Mouse (Mus musculus) CH12F3 (cell line): ENCODE data around the gene Trpm3.

Source experiments
- in situ Hi-C: fragments of 300-500 bp; cut with MboI; formaldehyde crosslinking; loops from 2 replicates; pipeline ENCODE4 v1.14.3; 2020; ENCODE audit warnings: low sequenced_read_pairs

The Trpm3 gene

DNA sequence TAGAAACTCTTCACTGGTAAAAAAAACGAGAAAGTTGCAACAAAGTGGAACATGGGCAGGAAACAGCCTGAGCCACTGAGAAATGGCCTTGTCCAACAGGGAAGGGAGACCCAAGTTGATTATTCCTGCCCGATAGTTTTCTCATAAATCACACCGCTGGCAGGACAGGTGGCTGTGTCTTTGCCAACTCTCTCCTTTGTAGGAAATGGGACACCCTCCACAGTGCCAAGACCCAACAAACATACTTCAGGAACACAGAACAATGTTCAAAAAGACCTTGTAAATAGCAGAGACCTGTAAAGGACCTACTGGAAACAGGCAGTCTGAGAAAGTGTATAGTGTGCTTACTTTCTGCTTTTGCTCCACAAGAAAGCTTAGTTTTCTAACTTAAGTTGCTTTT lies 490.0 kb downstream of the Trpm3 start:
- in situ Hi-C loops = no loop called here

DNA sequence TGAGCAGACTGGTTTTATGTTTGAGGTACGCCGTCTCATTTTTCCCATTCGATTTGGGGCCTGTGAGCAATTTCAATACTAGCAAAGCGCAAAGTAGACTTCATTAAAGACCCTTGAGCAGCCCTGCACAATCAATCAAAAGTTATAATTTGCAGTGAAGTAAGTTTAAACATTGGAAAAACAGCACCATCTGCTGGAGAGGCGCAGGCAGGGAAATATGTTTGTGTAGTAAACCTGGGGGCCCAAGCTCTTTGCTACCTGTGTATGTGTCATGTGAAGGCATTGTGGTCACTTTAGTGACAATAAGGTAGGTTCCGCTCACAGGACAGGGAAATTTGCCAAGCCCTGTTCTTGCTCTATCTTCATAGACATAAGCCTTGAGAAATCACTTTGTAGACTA lies 492.5 kb downstream of the Trpm3 start:
- in situ Hi-C loops = no loop called here

GRCm38 (mm10) chr19:22635635-22636034 lies 496.8 kb downstream of the Trpm3 start:
- in situ Hi-C loops = no loop called here

DNA sequence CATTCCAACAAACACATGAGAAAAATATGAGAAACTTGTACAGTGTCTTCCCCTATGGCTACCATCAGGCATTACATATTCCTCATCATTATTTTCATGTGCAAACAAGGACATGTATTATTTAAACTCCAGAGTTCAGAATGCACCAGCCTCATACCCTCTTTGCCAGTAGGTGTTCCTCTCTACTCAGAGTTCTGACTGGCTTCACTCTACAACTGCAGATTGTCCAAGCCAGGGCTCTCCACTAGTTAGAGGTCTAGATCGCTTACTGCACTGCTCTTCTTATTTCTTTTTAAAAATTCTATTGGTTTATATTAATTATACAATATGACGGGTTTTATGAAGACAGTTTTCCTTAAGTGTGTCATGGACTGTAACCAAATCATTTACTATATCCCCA lies 498.9 kb downstream of the Trpm3 start:
- in situ Hi-C loops = no loop called here

- in situ Hi-C loops = no loop called here
These were observed 499.6 kb downstream of the Trpm3 start for GRCm38 (mm10) chr19:22638394-22638954.

DNA sequence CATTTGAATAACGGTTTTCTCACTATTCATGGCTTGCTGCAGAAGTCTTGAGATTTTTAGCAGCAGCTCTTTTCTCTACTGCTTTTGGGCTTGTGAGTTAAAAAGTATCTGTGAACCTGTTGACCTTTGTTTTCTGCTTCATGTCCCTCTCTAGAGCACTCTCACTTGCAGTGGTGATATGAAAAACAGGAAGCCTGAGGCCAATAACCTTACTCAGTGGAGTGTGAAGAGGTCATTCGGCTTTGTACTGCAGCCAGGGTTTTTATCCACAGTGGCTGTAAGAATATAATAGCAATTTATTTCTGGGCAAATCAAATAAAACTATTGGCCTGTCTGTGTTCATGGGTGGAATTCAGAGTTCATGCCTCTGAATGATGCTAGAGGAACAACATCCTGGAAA lies 503.3 kb downstream of the Trpm3 start:
- in situ Hi-C loops = no loop called here

DNA sequence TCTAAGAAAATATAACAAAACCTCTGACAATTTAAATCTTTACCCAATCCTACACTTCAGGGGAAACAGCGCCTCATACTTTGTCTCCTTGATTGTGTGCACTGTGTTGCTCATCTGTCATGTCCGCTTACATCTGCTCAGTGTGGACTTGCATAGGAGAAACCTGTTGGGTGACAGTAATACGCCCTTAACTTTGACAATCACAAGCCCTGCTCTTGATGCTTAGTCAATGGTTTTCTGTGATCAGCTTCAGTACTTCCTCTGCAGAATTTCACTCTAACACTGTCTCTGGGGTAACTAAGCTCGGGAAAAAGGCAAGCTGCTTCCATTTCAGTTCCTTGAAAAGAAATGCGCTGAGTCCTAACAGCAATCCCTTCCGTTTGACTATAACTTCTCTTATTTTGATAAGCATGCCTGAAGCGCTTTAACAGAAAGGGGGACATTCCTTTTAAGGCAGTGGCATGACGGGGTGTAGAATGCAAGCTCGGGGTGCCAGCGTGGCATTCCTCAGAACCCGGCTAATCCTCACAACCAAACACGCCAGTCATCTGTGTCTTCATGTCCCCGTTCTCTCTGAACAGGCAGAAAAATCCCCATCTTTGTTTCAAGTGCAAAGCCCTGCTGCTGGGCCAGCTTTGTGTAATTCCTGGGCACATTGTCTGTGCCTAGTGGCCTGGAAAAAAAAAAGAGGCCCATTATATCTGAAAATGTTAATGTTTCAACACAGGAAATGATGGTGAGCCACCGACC lies 517.8 kb downstream of the Trpm3 start:
- in situ Hi-C loops = no loop called here

- in situ Hi-C loops = no loop called here
These were observed 518.4 kb downstream of the Trpm3 start for GRCm38 (mm10) chr19:22657251-22657650.

- in situ Hi-C loops = no loop called here
These were observed 526.6 kb downstream of the Trpm3 start for GRCm38 (mm10) chr19:22665401-22665800.

DNA sequence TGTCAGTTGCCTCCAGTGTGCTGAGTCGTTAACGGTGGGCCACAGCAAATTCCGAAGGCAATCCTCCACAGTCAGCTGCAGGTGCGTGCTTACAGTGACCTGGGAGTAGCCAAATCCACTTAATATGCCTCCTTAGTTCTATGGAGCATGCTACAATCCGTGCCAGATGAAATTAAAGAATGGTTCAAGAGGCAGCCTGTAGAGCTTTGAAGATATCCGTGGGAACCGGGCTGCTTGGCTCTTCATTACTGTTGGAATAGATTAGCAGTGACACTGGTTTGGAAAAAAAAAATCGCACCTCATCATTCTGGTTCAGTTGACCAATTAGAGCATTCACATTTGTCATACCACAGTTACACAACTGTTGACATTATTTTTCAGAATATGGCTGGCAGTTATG lies 531.4 kb downstream of the Trpm3 start:
- in situ Hi-C loops = no loop called here

- in situ Hi-C loops = no loop called here
These were observed 534.0 kb downstream of the Trpm3 start for GRCm38 (mm10) chr19:22672892-22673291.

- in situ Hi-C loops = no loop called here
These were observed 537.4 kb downstream of the Trpm3 start for GRCm38 (mm10) chr19:22676206-22676605.

GRCm38 (mm10) chr19:22682238-22682637 lies 543.4 kb downstream of the Trpm3 start:
- in situ Hi-C loops = no loop called here

DNA sequence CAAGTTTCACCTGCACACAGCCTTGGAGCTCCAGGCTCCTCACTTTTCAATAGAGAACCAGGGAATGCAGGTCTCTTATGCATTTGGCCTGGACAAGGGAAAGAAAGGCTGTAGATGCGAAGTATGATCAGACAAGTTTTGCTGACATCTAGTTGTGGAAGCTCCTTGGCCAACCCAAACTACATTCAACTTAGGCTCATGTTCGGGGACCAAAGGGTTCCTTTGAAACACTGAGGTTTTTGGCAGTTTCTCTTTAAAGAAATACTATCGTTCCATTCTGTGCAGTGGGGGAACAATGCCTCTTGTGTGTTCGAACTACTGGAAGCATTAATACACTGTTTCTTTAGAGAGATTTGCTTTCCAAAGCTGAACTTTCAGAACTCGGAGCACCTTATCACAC lies 553.1 kb downstream of the Trpm3 start:
- in situ Hi-C loops = no loop called here

DNA sequence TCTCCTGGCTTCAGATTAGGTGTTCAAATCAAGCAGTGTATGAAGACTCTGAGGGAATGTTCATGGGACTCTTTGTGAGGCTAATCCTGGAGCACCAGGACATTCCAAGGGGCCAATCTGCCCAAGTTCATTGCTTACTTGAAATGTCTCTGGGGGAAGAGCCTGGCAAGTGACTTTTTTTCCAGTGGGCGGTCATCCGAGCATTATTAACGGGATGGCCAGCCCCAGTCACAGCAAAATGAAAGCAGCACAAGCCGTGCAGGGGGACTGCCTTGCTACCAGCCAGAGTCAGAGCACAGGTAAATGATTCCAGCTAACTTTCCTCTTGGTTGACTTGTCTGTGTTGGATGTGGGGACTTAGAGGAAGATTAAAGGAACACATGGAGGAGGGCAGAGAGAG lies 553.7 kb downstream of the Trpm3 start:
- in situ Hi-C loops = no loop called here

GRCm38 (mm10) chr19:22692956-22693355 lies 554.1 kb downstream of the Trpm3 start:
- in situ Hi-C loops = no loop called here

DNA sequence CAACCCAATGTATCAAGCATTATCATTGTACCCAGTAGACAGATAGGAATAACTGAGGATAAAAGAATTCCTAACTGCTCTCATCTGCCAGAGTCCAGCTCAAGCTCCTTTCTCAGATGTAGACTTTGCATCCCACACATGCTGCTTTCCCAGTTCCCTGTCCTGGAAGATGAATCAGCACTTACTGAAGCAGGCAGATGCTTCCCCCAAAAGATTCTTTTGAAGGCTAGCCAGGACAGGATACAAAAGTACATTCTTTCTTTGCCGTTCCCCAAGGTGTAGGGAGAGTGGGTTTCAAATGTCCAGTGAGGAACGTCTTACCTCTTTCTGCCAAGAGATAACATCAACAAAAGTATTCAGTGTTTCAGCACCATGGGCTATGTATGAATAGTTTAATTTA lies 556.6 kb downstream of the Trpm3 start:
- in situ Hi-C loops = no loop called here

GRCm38 (mm10) chr19:22698737-22699136 lies 559.9 kb downstream of the Trpm3 start:
- in situ Hi-C loops = no loop called here

DNA sequence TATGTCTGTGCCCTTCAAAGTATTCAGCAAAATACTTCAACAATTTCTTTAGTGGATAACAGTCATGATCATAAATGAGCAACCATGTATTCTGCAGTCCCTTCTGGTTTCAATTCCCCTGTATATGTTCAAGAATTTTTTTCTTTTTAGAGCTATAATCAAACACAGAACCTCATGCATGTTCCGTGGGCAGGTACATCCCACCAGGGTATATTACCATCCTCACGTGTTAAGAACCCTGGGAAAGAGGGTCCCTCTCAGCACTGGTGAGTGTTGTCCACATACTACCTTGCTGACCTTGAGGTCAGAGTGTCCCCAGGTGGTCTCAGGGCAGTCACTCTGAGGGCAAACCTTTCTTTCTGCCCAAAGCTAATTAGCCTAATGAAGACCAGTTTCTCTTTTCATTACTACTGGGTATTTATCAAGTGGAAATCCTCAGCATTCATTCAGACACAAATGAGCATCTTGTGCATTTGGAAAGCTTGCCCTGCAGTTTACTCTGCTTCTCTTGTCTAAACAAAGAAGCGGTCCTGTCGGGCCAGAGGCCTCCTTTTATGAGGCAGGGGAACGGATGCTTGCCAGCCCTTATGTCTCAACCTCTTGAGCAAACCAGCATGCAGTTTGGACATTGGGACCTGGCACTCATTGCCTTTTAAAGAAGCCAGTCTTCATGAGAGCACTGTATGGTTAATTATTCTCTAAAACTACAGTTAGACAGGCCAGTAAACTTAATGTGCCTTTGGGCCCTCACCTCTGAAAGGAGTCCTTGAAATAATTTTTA lies 562.2 kb downstream of the Trpm3 start:
- in situ Hi-C loops = no loop called here

GRCm38 (mm10) chr19:22703876-22704275 lies 565.0 kb downstream of the Trpm3 start:
- in situ Hi-C loops = no loop called here

- in situ Hi-C loops = no loop called here
These were observed 566.6 kb downstream of the Trpm3 start for GRCm38 (mm10) chr19:22705414-22705813.

GRCm38 (mm10) chr19:22719027-22719426 lies 580.2 kb downstream of the Trpm3 start:
- in situ Hi-C loops = no loop called here
